Mouse (Mus musculus) bone marrow, adult 2 months (tissue): Measurements from ENCODE around the gene Pla2g3.

Source experiments
- CTCF ChIP-seq: fragments of 200-500 bp; IDR thresholded peaks from 2 replicates; pipeline ENCODE4 v1.5.1; 2011; ENCODE audit warnings: low read length, control low read depth; ENCODE audit not compliant: control insufficient read depth, insufficient read depth
- POLR2A ChIP-seq: fragments of 200-500 bp; IDR thresholded peaks from 2 replicates; pipeline ENCODE4 v1.6.1; 2011; ENCODE audit warnings: low read depth, mild to moderate bottlenecking, control low read depth, low read length, borderline replicate concordance; ENCODE audit not compliant: control insufficient read depth

GRCm38 (mm10) chr11:3486349-3486748 lies 1.7 kb upstream of the Pla2g3 start:
- TF ChIP-seq CTCF: no peak
- TF ChIP-seq POLR2A: no peak
